In the genomic region with DNA sequence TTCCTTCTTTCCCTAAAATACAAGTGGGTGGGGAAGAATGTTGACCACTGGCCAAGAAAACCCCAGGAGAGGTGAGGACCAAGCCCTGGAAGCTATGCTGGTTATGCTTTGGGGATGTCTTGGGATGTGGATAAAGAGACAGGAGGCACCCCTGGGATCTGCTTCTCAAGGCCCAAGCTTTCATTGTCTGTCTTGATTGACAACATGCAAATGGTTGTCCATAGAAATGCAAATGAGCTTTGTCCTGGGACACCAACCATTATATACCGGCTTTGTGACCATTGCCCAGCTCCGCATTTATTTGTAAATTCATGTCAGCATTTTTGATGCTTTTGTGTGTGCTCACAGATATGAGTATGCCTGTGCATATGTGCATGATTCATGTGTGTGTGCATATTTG, we compare ENCODE assay signal across 21 mouse cellular contexts.
DNase-seq lines count a peak whose midpoint lies in the region; ATAC-seq lines count a peak whose summit lies in the region.
"Had no signal": no experiment of that assay in that cellular context is flagged by ENCODE, and none has a peak within 500 bp of the region (broad histone marks: within the 10 kb centered on the region; RNA-seq: fewer than 3 reads in every experiment).

No protein-coding gene starts in this region.

- H3K27me3 ChIP-seq in midbrain, embryonic 11.5 days (ENCODE audit: control insufficient read depth, insufficient read depth, low read length): no peaks in the 10 kb centered on the region; the same call in none of the 2 replicates
- H3K27me3 ChIP-seq in midbrain, embryonic 16.5 days (ENCODE audit: control insufficient read depth, insufficient read depth, low read depth, low read length): peaks cover 4% of the 10 kb centered on the region; the same call in 1 of the 2 replicates
- peaks cover 2% of the 10 kb centered on the region; the same call in 1 of the 2 replicates for H3K27me3 ChIP-seq in forebrain, embryonic 11.5 days (ENCODE audit: control insufficient read depth, insufficient read depth, low read length)
- H3K27me3 ChIP-seq in midbrain, embryonic 14.5 days (ENCODE audit: control insufficient read depth, insufficient read depth, low read length): peaks cover 11% of the 10 kb centered on the region
- H3K27me3 ChIP-seq: lung, embryonic 15.5 days had no signal

- peak; percentile 61 for ATAC-seq in midbrain, embryonic 11.5 days (ENCODE audit: low FRiP score)
- ATAC-seq in midbrain, embryonic 16.5 days: no peak
- peak; percentile 64 for ATAC-seq in forebrain, embryonic 11.5 days (replicated peaks; ENCODE audit: low FRiP score)
- peak; percentile 46; the same call in 1 of the 2 replicates for ATAC-seq in midbrain, embryonic 14.5 days (ENCODE audit: low FRiP score, low TSS enrichment)
- ATAC-seq: Patski had no signal

- H3K27ac ChIP-seq in midbrain, embryonic 11.5 days (ENCODE audit: low read depth, low read length): no peak overlapping the region
- H3K27ac ChIP-seq in midbrain, embryonic 16.5 days (ENCODE audit: low read length): no peak overlapping the region
- H3K27ac ChIP-seq in forebrain, embryonic 11.5 days (ENCODE audit: low read depth, low read length): peak overlapping the region; percentile 72; the same call in 1 of the 2 replicates
- H3K27ac ChIP-seq in midbrain, embryonic 14.5 days (replicated peaks; ENCODE audit: low read depth, low read length): no peak overlapping the region
- H3K27ac ChIP-seq: heart, embryonic 13.5 days; kidney, postnatal 0 days; liver, embryonic 14.5 days; lung, embryonic 15.5 days had no signal

- H3K4me2 ChIP-seq in midbrain, embryonic 11.5 days: no peak overlapping the region
- no peak overlapping the region for H3K4me2 ChIP-seq in midbrain, embryonic 16.5 days (ENCODE audit: low read length)
- H3K4me2 ChIP-seq in forebrain, embryonic 11.5 days (ENCODE audit: low read depth, low read length, severe bottlenecking): no peak overlapping the region
- no peak overlapping the region for H3K4me2 ChIP-seq in midbrain, embryonic 14.5 days (ENCODE audit: low read length)
- H3K4me2 ChIP-seq: heart, embryonic 13.5 days; lung, embryonic 15.5 days had no signal

- WGBS in midbrain, embryonic 11.5 days: 12% methylated on average over 2 of the region's 2 CpGs
- WGBS in midbrain, embryonic 16.5 days: 7% methylated on average over 2 of the region's 2 CpGs
- 20% methylated on average over 2 of the region's 2 CpGs for WGBS in forebrain, embryonic 11.5 days
- WGBS in midbrain, embryonic 14.5 days: 5% methylated on average over 2 of the region's 2 CpGs

- no peaks in the 10 kb centered on the region for H3K36me3 ChIP-seq in midbrain, embryonic 11.5 days (ENCODE audit: control insufficient read depth, insufficient read depth, low read length)
- no peaks in the 10 kb centered on the region for H3K36me3 ChIP-seq in midbrain, embryonic 16.5 days (ENCODE audit: control insufficient read depth, insufficient read depth, low read length)
- H3K36me3 ChIP-seq in forebrain, embryonic 11.5 days (ENCODE audit: control insufficient read depth, insufficient read depth, low read length): no peaks in the 10 kb centered on the region
- no peaks in the 10 kb centered on the region for H3K36me3 ChIP-seq in midbrain, embryonic 14.5 days (ENCODE audit: control insufficient read depth, insufficient read depth, low read length)
- H3K36me3 ChIP-seq: heart, embryonic 13.5 days; lung, embryonic 15.5 days had no signal

- peak; percentile 88 for DNase-seq in midbrain, embryonic 11.5 days (ENCODE audit: low spot score, missing footprints)
- peak; percentile 74 for DNase-seq in ZHBTc4 (ENCODE audit: low read depth, low spot score)
- no peak for DNase-seq in forebrain, embryonic 11.5 days (ENCODE audit: low spot score)
- DNase-seq in midbrain, embryonic 14.5 days: peak; percentile 60
- no peak for DNase-seq in cerebellum, postnatal 10 days
- DNase-seq in thymus, postnatal 25 days: no peak
- DNase-seq: adrenal gland, postnatal 14 days; cerebellum, adult 11 months; cerebellum, postnatal 25 days; gastrocnemius, postnatal 14 days; heart, adult 18-20 months; kidney, adult 18-20 months; lung, postnatal 4 days; thymus, adult 18-20 months had no signal

- peak overlapping the region; percentile 21; the same call in 1 of the 2 replicates for H3K9ac ChIP-seq in midbrain, embryonic 11.5 days (ENCODE audit: low read length)
- H3K9ac ChIP-seq in midbrain, embryonic 16.5 days (ENCODE audit: low read depth, low read length): no peak overlapping the region
- no peak overlapping the region for H3K9ac ChIP-seq in forebrain, embryonic 11.5 days (ENCODE audit: low read length)
- no peak overlapping the region for H3K9ac ChIP-seq in midbrain, embryonic 14.5 days (replicated peaks; ENCODE audit: low read length)
- H3K9ac ChIP-seq: heart, embryonic 13.5 days; liver, embryonic 14.5 days; lung, embryonic 15.5 days had no signal

- peaks cover 23% of the 10 kb centered on the region; the same call in 1 of the 2 replicates for H3K4me1 ChIP-seq in midbrain, embryonic 11.5 days (ENCODE audit: control insufficient read depth, insufficient read depth, low read length)
- H3K4me1 ChIP-seq in midbrain, embryonic 16.5 days (ENCODE audit: control insufficient read depth, insufficient read depth, low read length): no peaks in the 10 kb centered on the region; the same call in 1 of the 2 replicates
- peaks cover 18% of the 10 kb centered on the region for H3K4me1 ChIP-seq in forebrain, embryonic 11.5 days (replicated peaks; ENCODE audit: control insufficient read depth, insufficient read depth, low read length)
- H3K4me1 ChIP-seq in midbrain, embryonic 14.5 days (ENCODE audit: control insufficient read depth, insufficient read depth, low read length): peaks cover 10% of the 10 kb centered on the region; the same call in 1 of the 2 replicates
- H3K4me1 ChIP-seq: lung, embryonic 15.5 days had no signal

- no peak overlapping the region for H3K4me3 ChIP-seq in midbrain, embryonic 11.5 days (ENCODE audit: low read depth, low read length)
- H3K4me3 ChIP-seq in midbrain, embryonic 16.5 days (ENCODE audit: low read depth, low read length): no peak overlapping the region
- no peak overlapping the region for H3K4me3 ChIP-seq in forebrain, embryonic 11.5 days (ENCODE audit: low read depth, low read length)
- no peak overlapping the region for H3K4me3 ChIP-seq in midbrain, embryonic 14.5 days (replicated peaks; ENCODE audit: low read depth, low read length)
- H3K4me3 ChIP-seq: erythroblast, embryonic 14.5 days; heart, embryonic 13.5 days; lung, embryonic 15.5 days had no signal

- no peaks in the 10 kb centered on the region for H3K9me3 ChIP-seq in midbrain, embryonic 11.5 days (ENCODE audit: control insufficient read depth, low read length)
- no peaks in the 10 kb centered on the region for H3K9me3 ChIP-seq in midbrain, embryonic 16.5 days (replicated peaks; ENCODE audit: control insufficient read depth, low read length, poor library complexity, severe bottlenecking)
- no peaks in the 10 kb centered on the region for H3K9me3 ChIP-seq in forebrain, embryonic 11.5 days (ENCODE audit: control insufficient read depth, low read length)
- no peaks in the 10 kb centered on the region for H3K9me3 ChIP-seq in midbrain, embryonic 14.5 days (ENCODE audit: control insufficient read depth, low read length)
- H3K9me3 ChIP-seq: heart, embryonic 13.5 days; lung, embryonic 15.5 days had no signal

Comparison
In these comparisons a context has a peak if more than half of its experiments do, and no peak if none do; other contexts are left out.
1. DNase-seq: peak in midbrain, embryonic 11.5 days (single experiment), ZHBTc4 (single experiment) and midbrain, embryonic 14.5 days (single experiment); none in forebrain, embryonic 11.5 days (single experiment), cerebellum, postnatal 10 days (0 of 2) and thymus, postnatal 25 days (single experiment).